Mouse (Mus musculus) brain, embryonic 14.5 days (tissue): Measurements from ENCODE around the gene Amz1.

ENCODE experiments used
- CTCF ChIP-seq: fragments of 200-500 bp; IDR thresholded peaks from 2 replicates; pipeline ENCODE4 v1.5.1; 2012; ENCODE audit warnings: inconsistent platforms, mild to moderate bottlenecking, moderate library complexity, borderline replicate concordance; ENCODE audit not compliant: insufficient read depth, insufficient read length; ENCODE audit errors: extremely low read depth
- POLR2A ChIP-seq: fragments of 200-500 bp; IDR thresholded peaks from 2 replicates; pipeline ENCODE4 v1.6.1; 2012; ENCODE audit warnings: mild to moderate bottlenecking, inconsistent platforms, borderline replicate concordance; ENCODE audit not compliant: poor library complexity, insufficient read depth, insufficient read length, severe bottlenecking; ENCODE audit errors: extremely low read depth

GRCm38 (mm10) chr5:140726062-140726839, 2.3 kb downstream of the Amz1 start:
- TF ChIP-seq CTCF = no peak
- TF ChIP-seq POLR2A = no peak
